Mouse (Mus musculus) inflammation-experienced regulatory T-cells, adult 6 months (primary cell): ENCODE data around the gene Atg2b. TPM values are rescaled to one million over a fixed set of nuclear protein-coding genes. Genes with fewer than 3 reads are reported as not detected.

ENCODE experiments used
- ATAC-seq: one replicate; pipeline ENCODE4 v1.8.0; 2017
- polyA plus RNA-seq, 3 experiments: library from polyadenylated mRNA; unstranded; fragments of 100-300 nt; shearing (Covaris generic); gene quantifications; one replicate each; pipeline ENCODE4 v1.2.1; 2017

Atg2b gene
- polyA plus RNA-seq, 3 experiments from 2014 or later = 5.4 to 17.8 (median 13.3) TPM

DNA sequence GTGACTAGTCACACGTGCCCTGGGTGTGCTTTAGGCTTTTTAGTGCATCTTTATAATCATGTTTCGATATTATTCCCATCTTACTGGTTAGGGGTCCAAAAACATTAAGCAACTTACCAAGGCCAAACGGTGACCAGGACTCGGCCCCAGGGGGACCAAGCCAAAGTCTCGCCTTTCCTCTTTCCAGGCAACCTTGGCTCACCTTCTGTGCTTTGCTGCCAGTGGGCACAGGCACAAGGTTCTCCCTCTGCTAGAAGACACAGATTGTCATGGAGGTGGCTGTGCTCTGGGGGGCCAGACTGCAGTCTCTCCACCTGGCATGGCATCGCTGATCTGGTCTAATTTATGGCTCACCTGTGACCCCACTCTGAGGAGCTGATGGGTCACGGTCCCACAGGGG lies 94.2 kb downstream of the Atg2b start:
- no peak for ATAC-seq

DNA sequence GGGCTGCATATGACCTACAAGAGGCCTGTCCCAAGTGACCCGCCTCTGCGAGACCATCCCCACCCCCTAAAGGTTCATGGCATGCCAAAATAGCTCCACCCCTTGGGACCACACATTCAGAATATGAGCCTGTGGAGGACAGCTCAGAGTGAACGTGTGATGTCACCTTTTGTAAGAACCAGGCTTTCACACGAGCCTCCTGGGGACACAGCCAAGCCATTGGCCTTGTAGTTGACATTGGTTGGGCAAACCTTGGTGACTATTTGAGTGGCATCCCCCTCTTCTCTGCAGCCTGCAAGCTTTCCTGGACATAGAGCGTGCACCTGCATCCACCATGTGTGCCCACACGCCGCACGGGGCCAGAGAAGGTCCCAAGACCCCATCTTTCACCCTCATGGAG lies 97.5 kb downstream of the Atg2b start:
- no peak for ATAC-seq

DNA sequence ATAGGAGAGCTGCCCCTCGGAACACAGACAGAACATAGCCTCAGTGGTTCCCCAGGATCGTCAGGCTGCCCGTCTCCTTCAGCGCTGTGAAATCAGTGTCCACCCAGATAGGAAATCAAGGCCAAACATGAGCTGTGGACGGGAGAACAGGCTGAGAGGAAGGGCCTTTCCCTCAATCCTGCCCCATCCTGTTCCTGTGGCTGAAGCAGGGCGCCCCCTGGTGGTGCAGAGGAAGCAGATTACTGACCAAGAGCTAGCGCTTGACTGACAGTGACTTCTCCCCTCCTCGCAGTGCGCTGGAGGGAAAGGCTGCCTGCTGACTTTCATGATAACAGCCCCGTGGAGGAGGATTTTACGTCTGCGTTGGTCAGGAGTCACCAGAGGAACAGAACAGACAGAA lies 100.2 kb downstream of the Atg2b start:
- no peak for ATAC-seq

DNA sequence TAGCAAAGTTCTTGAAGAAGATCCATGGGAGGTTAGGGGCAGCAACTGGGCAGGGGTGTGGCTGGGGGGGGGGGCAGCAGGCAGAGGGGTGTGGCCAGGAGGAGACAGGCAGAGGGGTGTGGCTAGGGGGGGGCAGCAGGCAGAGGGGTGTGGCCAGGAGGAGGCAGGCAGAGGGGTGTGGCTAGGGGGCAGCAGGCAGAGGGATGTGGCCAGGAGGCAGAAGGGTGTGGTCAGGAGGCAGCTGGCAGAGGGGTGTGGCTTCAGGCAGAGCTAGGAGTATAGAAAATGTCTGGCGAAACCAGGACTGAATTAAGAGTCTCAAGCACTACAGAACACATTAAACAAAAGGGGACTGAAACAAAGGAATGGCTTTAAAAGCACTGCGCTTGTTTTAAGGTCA lies 101.5 kb downstream of the Atg2b start:
- no peak for ATAC-seq

DNA sequence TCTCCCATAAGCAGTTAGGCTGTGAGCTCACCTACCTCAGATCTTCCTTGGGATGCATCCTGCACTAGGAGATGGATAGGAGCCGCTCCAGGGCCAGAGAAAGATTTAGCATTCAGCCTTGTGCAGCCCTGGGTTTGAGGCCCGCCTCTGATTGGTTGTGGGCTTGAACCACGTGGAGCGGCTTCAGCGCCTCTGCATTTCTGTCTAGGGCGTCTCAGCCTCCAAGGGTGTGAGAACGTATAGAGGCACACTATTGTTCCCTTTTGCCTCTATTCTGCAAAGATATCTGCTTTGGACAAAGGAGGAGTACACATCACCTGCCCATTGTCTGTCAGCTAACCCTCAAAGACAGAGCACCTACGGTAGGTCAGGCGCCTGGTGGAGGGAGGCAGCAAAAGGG lies 102.5 kb downstream of the Atg2b start:
- ATAC-seq = no peak

DNA sequence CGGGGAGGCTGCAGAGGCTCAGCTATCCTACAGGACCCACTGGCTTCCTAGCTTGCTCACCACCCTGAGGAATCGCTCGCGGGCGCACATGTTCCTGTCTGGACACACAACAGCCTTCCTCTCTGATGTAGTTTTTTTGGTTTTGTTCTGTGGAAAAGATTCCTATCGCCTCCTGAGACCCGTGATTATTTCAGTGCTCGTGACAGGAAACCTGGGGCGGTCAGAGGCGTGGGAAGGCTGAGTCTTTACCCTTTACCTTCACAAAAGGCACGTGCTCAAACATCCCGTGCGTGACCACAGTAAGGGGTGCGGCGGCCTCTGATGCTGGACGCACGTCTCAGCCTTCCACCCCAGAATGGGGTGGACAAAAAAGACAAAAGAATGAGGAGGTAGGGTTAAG lies 104.5 kb downstream of the Atg2b start:
- ATAC-seq = no peak

DNA sequence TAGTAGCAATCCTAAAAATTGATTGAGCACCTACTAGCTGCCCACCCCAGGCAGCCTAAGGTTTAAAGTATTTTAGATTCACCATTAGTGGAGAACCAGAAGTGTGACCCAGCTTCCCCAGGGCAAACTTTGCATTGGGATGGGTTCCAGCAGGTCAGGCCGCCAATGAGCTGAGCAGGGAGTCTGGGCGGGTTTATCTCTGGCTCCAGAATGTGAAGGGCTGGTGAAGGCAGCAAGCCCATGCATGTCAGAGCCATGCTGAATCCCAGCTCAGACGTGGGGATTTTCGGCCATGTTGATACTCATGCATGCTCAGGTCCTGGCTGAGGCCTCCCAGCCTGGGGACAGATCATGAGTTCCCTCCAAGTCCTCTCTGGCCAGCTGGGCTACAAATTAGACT lies 110.7 kb downstream of the Atg2b start:
- ATAC-seq = no peak

DNA sequence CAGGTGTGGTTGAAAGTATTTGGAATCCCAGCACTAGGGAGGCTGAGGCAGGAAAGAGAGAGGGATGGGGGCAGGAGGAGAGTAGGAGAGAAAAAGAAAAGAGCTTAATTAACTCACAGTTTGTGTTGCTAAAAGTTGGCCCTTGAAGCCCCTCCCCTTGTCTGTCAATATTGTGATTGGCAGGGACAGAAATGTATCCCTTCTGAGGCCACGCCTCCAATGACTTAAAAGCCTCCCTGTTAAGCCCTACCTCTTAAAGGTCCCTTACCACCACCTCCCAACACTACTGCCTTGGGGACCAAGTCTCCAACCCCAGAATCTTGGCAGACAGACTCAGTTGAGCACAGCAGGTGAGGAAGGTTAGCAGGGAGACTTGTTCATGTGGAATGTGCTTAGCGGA lies 112.4 kb downstream of the Atg2b start:
- ATAC-seq = no peak

DNA sequence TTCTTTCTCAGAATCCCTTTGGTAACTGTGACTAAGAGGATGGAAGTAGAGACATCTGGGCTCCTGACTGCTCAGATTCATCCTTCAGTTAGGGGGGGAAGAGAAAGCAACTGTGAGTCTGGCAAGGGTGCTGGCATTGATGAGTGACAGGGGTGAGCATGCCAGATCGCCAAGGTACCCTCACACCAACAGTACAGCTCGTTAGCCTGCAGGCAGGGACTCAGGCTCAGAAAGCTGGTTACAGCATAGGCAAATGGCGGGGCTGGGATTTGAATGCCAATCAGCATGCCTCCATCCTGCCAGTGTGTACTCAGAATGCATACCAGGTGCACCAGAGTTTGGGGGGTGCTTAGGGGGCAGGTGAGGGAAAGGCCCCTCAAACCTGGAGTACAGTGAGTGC lies 113.1 kb downstream of the Atg2b start:
- no peak for ATAC-seq

Other genes with a start within 250 kb of the Atg2b start
- under 1 TPM; 0.47 to 0.67 (median 0.64) TPM for gene D430019H16Rik, start 231.4 kb downstream of the Atg2b start, polyA plus RNA-seq
- not detected for gene Bdkrb2, start 122.0 kb downstream of the Atg2b start, polyA plus RNA-seq
- 1 to 10 TPM in 2 of 3 experiments, under 1 TPM in 1; 0.63 to 2.0 (median 1.4) TPM for gene Bdkrb1, start 82.1 kb downstream of the Atg2b start, polyA plus RNA-seq
- 10 to 100 TPM; 44.9 to 53.1 (median 50.1) TPM for gene Gskip, start 382 bp downstream of the Atg2b start, polyA plus RNA-seq
- gene Ak7, start 20.8 kb upstream of the Atg2b start, polyA plus RNA-seq = under 1 TPM; 0.28 to 0.38 (median 0.36) TPM
- gene Papola, start 99.5 kb upstream of the Atg2b start, polyA plus RNA-seq = 100 to 1,000 TPM in 2 of 3 experiments, 10 to 100 TPM in 1; 98.1 to 132 (median 105) TPM